Mouse (Mus musculus): Measurements from ENCODE around the gene Zfp617.
"Not testable (repeated sequence)": the region's sequence is repeated elsewhere in the genome, so short reads cannot be mapped to it uniquely, and the experiment has no call there.

DNA sequence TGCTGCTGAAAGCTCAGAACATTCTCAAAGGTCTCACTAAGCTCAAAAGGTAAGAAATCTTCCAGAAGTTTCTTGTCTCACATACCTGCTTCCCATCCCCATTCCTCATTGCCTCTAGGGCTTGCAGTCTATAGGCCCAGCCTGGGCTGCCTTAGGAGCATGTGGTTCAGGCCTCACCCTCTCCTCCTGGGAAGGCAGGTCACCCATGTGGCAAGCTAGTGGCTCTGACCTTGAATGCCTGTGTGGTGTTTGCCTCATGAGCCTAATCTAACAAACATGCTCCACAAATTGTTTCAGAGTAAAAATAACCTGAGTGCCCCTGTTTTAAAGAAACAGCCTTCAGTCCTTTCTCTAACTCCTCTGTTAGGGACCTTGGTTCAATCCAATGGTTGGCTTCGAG lies 46.9 kb upstream of the Zfp617 start:
- TF ChIP-seq GATA1 (IDR thresholded peaks at IDR 0.05; ENCODE audit: borderline replicate concordance, low read length); FLI1 (IDR thresholded peaks at IDR 0.05; ENCODE audit: low read length): not testable (repeated sequence)

Measured in megakaryocyte, embryonic 14.5 days (primary cell).